Mouse (Mus musculus) CH12.LX (cell line): ENCODE measurements at regions not wholly inside any gene's neighbourhood (a gene's known extent, or its start where the extent isn't known, plus 50 kb on each side); places are given as distances from the start of the nearest gene placed in this dataset.

Source experiments
- DNase-seq: peaks from one replicate; pipeline ENCODE4 v3.0.0-alpha.2; 2013; ENCODE audit errors: extremely low read depth
- H3K27ac ChIP-seq: 2 replicates; pipeline ENCODE4 v1.5.1; 2012; ENCODE audit warnings: low read depth, mild to moderate bottlenecking, control low read depth, moderate library complexity; ENCODE audit not compliant: insufficient read depth
- H3K27me3 ChIP-seq: replicated peaks from 2 replicates; pipeline ENCODE3; 2012; ENCODE audit warnings: inconsistent platforms
- H3K36me3 ChIP-seq, 2 experiments: replicated peaks in 1 of 2; 2 replicates each; pipeline versions ENCODE3 to v1.6.1; 2012; ENCODE audit warnings: inconsistent platforms in 1 of 2, low read length in 1 of 2, mild to moderate bottlenecking in 1 of 2, mixed read lengths in 1 of 2, moderate library complexity in 1 of 2; ENCODE audit not compliant: control insufficient read depth in 1 of 2, insufficient read depth in 1 of 2
- H3K4me1 ChIP-seq, 2 experiments: 2 replicates each; pipeline ENCODE4 v1.6.1; 2012; ENCODE audit warnings: inconsistent platforms in 1 of 2, moderate library complexity in 1 of 2; ENCODE audit not compliant: insufficient read depth in 2 of 2, control insufficient read depth in 1 of 2
- H3K4me2 ChIP-seq: 2 replicates; pipeline ENCODE4 v1.6.1; 2012; ENCODE audit warnings: low read depth, mild to moderate bottlenecking, control low read depth; ENCODE audit not compliant: poor library complexity, insufficient read depth, severe bottlenecking
- H3K4me3 ChIP-seq, 3 experiments: fragments of 150-350 bp in 1 of 3; sonication (generic) in 1 of 3; replicated peaks in 1 of 3; 2 replicates each; pipeline versions ENCODE3 to v1.5.1; 2011 to 2012; ENCODE audit warnings: low read depth in 2 of 3, low read length in 2 of 3, mild to moderate bottlenecking in 2 of 3, moderate library complexity in 2 of 3, control low read depth in 1 of 3, improper control_type of control experiment in 1 of 3, inconsistent platforms in 1 of 3, mixed read lengths in 1 of 3; ENCODE audit not compliant: poor library complexity in 1 of 3
- H3K79me2 ChIP-seq: replicated peaks from 2 replicates; pipeline ENCODE4 v1.6.1; 2012; ENCODE audit warnings: mild to moderate bottlenecking, moderate library complexity; ENCODE audit not compliant: control insufficient read depth, poor library complexity, insufficient read depth, severe bottlenecking; ENCODE audit errors: extremely low read depth
- H3K9ac ChIP-seq: 2 replicates; pipeline ENCODE4 v1.6.1; 2012; ENCODE audit warnings: low read depth, mild to moderate bottlenecking, control low read depth, moderate library complexity; ENCODE audit not compliant: insufficient read depth
- H3K9me3 ChIP-seq: replicated peaks from 2 replicates; pipeline ENCODE3; 2012; ENCODE audit warnings: low read length, inconsistent platforms, mixed read lengths
- CHD1 ChIP-seq: IDR thresholded peaks from 2 replicates; pipeline ENCODE4 v1.6.1; 2012; ENCODE audit warnings: low read depth, low read length, improper control_type of control experiment, inconsistent platforms
- CHD2 ChIP-seq: IDR thresholded peaks from 2 replicates; pipeline ENCODE4 v1.6.1; 2011; ENCODE audit warnings: low read length, improper control_type of control experiment
- CTCF ChIP-seq, 2 experiments: IDR thresholded peaks in 1 of 2; conservative IDR thresholded peaks in 1 of 2; 2 replicates each; pipeline ENCODE4 v1.5.1; 2011 to 2012; ENCODE audit warnings: low read depth in 2 of 2, low read length in 2 of 2, improper control_type of control experiment in 1 of 2, inconsistent platforms in 1 of 2, mild to moderate bottlenecking in 1 of 2, moderate library complexity in 1 of 2
- E2F4 ChIP-seq: IDR thresholded peaks from 2 replicates; pipeline ENCODE4 v1.6.1; 2011; ENCODE audit warnings: low read depth, low read length, improper control_type of control experiment; ENCODE audit not compliant: insufficient replicate concordance
- ELF1 ChIP-seq: IDR thresholded peaks from 2 replicates; pipeline ENCODE4 v1.6.1; 2014; ENCODE audit warnings: low read depth, mild to moderate bottlenecking, inconsistent platforms, low read length, improper control_type of control experiment
- EP300 ChIP-seq: IDR thresholded peaks from 2 replicates; pipeline ENCODE4 v1.6.1; 2011; ENCODE audit warnings: low read length, improper control_type of control experiment
- GABPA ChIP-seq: IDR thresholded peaks from 2 replicates; pipeline ENCODE4 v1.6.1; 2012; ENCODE audit warnings: low read depth, low read length, improper control_type of control experiment, inconsistent platforms; ENCODE audit not compliant: insufficient replicate concordance
- IRF4 ChIP-seq: IDR thresholded peaks from 2 replicates; pipeline ENCODE4 v1.6.1; 2014; ENCODE audit warnings: low read depth, mild to moderate bottlenecking, inconsistent platforms, low read length, improper control_type of control experiment
- JUN ChIP-seq: IDR thresholded peaks from 2 replicates; pipeline ENCODE4 v1.6.1; 2011; ENCODE audit warnings: low read depth, mild to moderate bottlenecking, low read length, improper control_type of control experiment, moderate library complexity; ENCODE audit not compliant: insufficient read depth
- JUND ChIP-seq: conservative IDR thresholded peaks from 2 replicates; pipeline ENCODE4 v1.6.1; 2011; ENCODE audit warnings: low read depth, low read length, improper control_type of control experiment
- KAT2A ChIP-seq: IDR thresholded peaks from 2 replicates; pipeline ENCODE4 v1.6.1; 2012; ENCODE audit warnings: low read length, improper control_type of control experiment, inconsistent platforms; ENCODE audit not compliant: insufficient replicate concordance
- MXI1 ChIP-seq: IDR thresholded peaks from 2 replicates; pipeline ENCODE4 v1.6.1; 2011; ENCODE audit warnings: mild to moderate bottlenecking, low read depth, low read length, improper control_type of control experiment
- NRF1 ChIP-seq: IDR thresholded peaks from 2 replicates; pipeline ENCODE4 v1.6.1; 2014; ENCODE audit warnings: low read depth, mild to moderate bottlenecking, inconsistent platforms, low read length, improper control_type of control experiment, moderate library complexity
- POLR2A ChIP-seq: IDR thresholded peaks from 2 replicates; pipeline ENCODE4 v1.6.1; 2011; ENCODE audit warnings: low read depth, mild to moderate bottlenecking, improper control_type of control experiment, low read length
- POLR2AphosphoS2 ChIP-seq: IDR thresholded peaks from 2 replicates; pipeline ENCODE4 v1.6.1; 2011; ENCODE audit warnings: low read depth, low read length, improper control_type of control experiment
- RCOR1 ChIP-seq: conservative IDR thresholded peaks from 2 replicates; pipeline ENCODE4 v1.6.1; 2012; ENCODE audit warnings: low read depth, mild to moderate bottlenecking, inconsistent platforms, low read length, improper control_type of control experiment
- SIN3A ChIP-seq: IDR thresholded peaks from 2 replicates; pipeline ENCODE4 v1.6.1; 2012; ENCODE audit warnings: low read length, improper control_type of control experiment, inconsistent platforms
- SMC3 ChIP-seq: IDR thresholded peaks from 2 replicates; pipeline ENCODE4 v1.6.1; 2011; ENCODE audit warnings: low read depth, low read length, improper control_type of control experiment
- TBP ChIP-seq: conservative IDR thresholded peaks from 2 replicates; pipeline ENCODE4 v1.6.1; 2011; ENCODE audit warnings: low read depth, low read length, improper control_type of control experiment
- UBTF ChIP-seq: IDR thresholded peaks from 2 replicates; pipeline ENCODE4 v1.6.1; 2012; ENCODE audit warnings: low read depth, mild to moderate bottlenecking, inconsistent platforms, low read length, improper control_type of control experiment, moderate library complexity
- USF1 ChIP-seq: IDR thresholded peaks from 2 replicates; pipeline ENCODE4 v1.6.1; 2014; ENCODE audit warnings: low read depth, mild to moderate bottlenecking, inconsistent platforms, low read length, improper control_type of control experiment
- USF2 ChIP-seq: conservative IDR thresholded peaks from 2 replicates; pipeline ENCODE4 v1.6.1; 2011; ENCODE audit warnings: low read depth, low read length, improper control_type of control experiment
- ZC3H11A ChIP-seq: IDR thresholded peaks from 2 replicates; pipeline ENCODE4 v1.6.1; 2012; ENCODE audit warnings: low read depth, mild to moderate bottlenecking, inconsistent platforms, low read length, improper control_type of control experiment
- ZKSCAN1 ChIP-seq: IDR thresholded peaks from 2 replicates; pipeline ENCODE4 v1.6.1; 2012; ENCODE audit warnings: low read depth, inconsistent platforms, low read length, improper control_type of control experiment, borderline replicate concordance
- ZNF384 ChIP-seq: IDR thresholded peaks from 2 replicates; pipeline ENCODE4 v1.6.1; 2012; ENCODE audit warnings: low read depth, low read length, improper control_type of control experiment, inconsistent platforms
- dilution Hi-C: fragments of 300-500 bp; cut with MboI; formaldehyde crosslinking; loops from 2 replicates; pipeline ENCODE4 v1.14.3; 2020; ENCODE audit warnings: low sequenced_read_pairs; ENCODE audit not compliant: extremely low pct_unique_long_range_greater_than_20kb, extremely low pct_ligation_motif_present
- in situ Hi-C: fragments of 300-500 bp; cut with MboI; formaldehyde crosslinking; loops from 3 replicates; pipeline ENCODE4 v1.14.3; 2019; ENCODE audit warnings: low sequenced_read_pairs, low pct_ligation_motif_present, low pct_unique_long_range_greater_than_20kb, mixed read lengths

GRCm38 (mm10) chr3:81760914-81761313 lies 171.5 kb upstream of the Ctso start (continued):
- TF ChIP-seq EP300, result peak; percentile 96
- no peak for TF ChIP-seq NRF1
- no peak for TF ChIP-seq E2F4
- TF ChIP-seq RCOR1, result peak; percentile 79; the same call in 1 of the 2 replicates
- TF ChIP-seq CHD2, result peak; percentile 49; the same call in 1 of the 2 replicates
- TF ChIP-seq USF2, result no peak
- TF ChIP-seq MXI1, result no peak
- no peak for TF ChIP-seq POLR2AphosphoS2
- 0 out of 2 replicates have a peak, but pooled peaks have one; percentile 15 for TF ChIP-seq GABPA
- peak; percentile 71 for TF ChIP-seq JUND
- TF ChIP-seq CHD1, result no peak
- TF ChIP-seq KAT2A, result no peak
- TF ChIP-seq ELF1, result 0 out of 2 replicates have a peak, but pooled peaks have one; percentile 12
- no peak for TF ChIP-seq USF1
- TF ChIP-seq TBP, result peak; percentile 47; the same call in 1 of the 2 replicates
- no peak for TF ChIP-seq ZNF384
- TF ChIP-seq ZKSCAN1, result no peak
- TF ChIP-seq CTCF (conservative IDR thresholded peaks at IDR 0.05 in 1 of 2, IDR thresholded peaks at IDR 0.05 in 1 of 2; ENCODE audit: low read depth in 2 of 2, low read length in 2 of 2), result no peak
- no peak for TF ChIP-seq POLR2A
- peak; percentile 97 for TF ChIP-seq IRF4
- TF ChIP-seq JUN, result peak; percentile 63
- TF ChIP-seq, all 38 proteins: peak for 19

DNA sequence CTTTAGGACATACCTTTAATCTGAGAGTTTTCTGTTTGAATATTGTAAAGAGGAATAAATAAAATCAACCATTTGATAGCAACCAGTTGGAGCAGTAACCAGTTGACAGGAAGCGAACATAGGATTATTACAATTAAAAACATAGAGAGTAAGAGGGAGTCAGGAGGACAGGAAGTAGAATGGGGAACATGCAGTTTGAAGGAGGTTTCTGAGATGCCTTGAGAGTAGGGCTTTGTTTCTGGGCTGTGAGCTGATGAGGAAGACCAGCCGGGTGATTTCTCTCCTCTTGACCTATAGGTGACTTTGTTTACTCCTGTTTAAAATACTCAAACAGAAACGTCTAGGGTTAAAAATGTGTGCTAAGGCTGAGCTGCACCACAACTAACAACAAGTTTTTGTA lies 160.6 kb upstream of the Ctso start:
- H3K36me3 ChIP-seq, result no peaks in the 10 kb centered on the region
- peaks cover 0 to 5% of the 10 kb centered on the region in 2 experiments; a peak in 1 of 4 replicates for H3K4me1 ChIP-seq
- no peak overlapping the region for H3K4me2 ChIP-seq
- H3K27ac ChIP-seq, result no peak overlapping the region
- in situ Hi-C loops, result no loop called here
- no peak overlapping the region for H3K9ac ChIP-seq
- no peak overlapping the region for H3K4me3 ChIP-seq
- no peaks in the 10 kb centered on the region for H3K9me3 ChIP-seq
- H3K79me2 ChIP-seq, result no peaks in the 10 kb centered on the region
- no peak for DNase-seq
- TF ChIP-seq ZC3H11A, result no peak
- TF ChIP-seq EP300, result no peak
- TF ChIP-seq SMC3, result no peak
- TF ChIP-seq UBTF, result no peak
- TF ChIP-seq GABPA, result no peak
- no peak for TF ChIP-seq TBP
- no peak for TF ChIP-seq SIN3A
- TF ChIP-seq NRF1, result no peak
- H3K27me3 ChIP-seq, result no peaks in the 10 kb centered on the region
- dilution Hi-C loops, result no loop called here
